Mouse (Mus musculus) adrenal gland, adult 8-10 months (tissue): ENCODE measurements around the gene Tubd1. TPM values are rescaled to one million over a fixed set of nuclear protein-coding genes. Genes with fewer than 3 reads are reported as not detected.
A peak's percentile ranks its signal among the peaks of the same experiment; 100 is the strongest.

Experiments
- DNase-seq: peaks from one replicate; pipeline ENCODE4 v3.0.0; 2022
- total RNA-seq, 4 experiments: library from RNA; stranded (reverse); gene quantifications; 2 replicates each; pipeline ENCODE4 v1.2.4; 2022

Gene Tubd1
- total RNA-seq, 4 experiments from 2014 or later = 10.5 to 11.5 (median 11.4) TPM

DNA sequence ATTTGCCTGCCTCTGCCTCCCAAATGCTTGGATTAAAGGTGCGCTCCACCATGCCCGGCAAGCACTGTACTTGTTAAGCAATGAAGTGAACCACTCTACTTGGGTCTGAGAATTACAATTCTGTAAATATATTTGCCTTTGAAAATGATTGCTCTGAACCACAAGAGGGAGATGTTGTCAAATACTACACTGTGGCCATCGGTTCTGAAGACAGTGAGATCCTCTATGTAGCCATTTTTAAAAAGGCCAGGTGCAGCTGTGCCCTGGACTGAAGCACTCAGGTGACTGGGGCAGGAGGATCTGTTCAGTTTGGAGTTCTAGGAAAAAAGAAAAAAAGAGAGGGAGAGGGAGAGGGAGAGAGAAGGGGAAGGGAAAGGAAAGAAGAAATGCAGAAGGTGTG lies 23.6 kb downstream of the Tubd1 start:
- no peak for DNase-seq

DNA sequence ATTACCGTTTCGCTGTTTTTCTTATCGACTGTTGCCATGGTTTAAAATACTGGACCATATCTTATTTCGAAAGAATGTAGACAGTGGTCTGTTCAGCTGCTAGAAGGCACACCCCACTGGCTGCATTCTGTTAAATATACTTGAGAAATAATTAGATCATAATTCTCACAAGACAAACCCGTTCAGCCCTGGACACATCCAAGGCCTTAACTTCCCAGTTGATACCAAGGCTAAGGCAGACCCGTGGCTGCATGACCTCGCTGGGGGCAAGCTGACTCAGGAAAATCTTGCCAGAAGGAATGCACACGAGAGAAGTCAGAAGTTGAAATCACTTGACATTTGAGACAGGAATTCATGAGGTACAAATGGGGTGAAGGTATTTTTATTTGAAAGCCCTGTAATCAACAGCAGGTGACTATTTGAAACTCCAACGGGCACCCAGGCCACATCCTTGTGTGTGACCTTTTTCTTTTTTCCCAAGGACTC lies 25.5 kb downstream of the Tubd1 start:
- DNase-seq = peak; percentile 64

DNA sequence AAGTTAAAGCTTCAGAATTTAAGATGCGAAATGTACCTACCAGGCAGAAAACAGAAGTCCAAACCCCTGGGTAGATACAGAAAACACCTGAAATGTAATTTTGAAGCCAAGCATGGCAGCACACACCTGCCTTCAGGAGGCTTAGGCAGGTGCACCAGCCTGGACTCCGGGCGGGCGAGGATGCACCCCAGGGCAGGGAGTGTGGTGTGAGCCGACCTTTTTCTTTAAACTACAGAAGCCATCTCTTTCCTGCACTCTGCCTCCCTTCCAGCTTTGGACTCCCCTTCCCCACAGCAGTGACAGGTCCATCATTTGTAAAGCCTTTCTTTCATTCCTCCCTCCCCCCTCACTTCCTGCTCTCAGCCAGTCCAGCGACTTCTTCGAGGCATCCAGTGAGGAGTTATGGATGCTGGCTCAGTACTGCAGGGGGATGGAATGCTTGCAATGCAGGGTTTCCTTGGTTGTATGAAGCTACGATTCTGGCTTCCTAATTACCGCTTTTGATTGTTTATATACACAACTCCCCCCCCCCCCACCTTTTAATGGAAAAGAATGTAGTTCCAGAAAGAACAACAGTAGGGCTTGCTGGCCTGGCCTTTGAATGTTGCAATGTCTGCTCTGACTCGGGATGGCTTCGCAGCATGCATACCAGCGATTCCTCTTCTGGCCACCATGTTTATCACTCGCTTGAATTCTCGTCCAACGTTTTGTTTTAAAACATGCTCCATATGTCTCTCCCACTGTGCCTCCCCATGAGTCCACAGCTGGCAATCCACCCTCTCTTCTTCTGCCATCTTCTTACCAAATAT lies 26.5 kb downstream of the Tubd1 start:
- no peak for DNase-seq

DNA sequence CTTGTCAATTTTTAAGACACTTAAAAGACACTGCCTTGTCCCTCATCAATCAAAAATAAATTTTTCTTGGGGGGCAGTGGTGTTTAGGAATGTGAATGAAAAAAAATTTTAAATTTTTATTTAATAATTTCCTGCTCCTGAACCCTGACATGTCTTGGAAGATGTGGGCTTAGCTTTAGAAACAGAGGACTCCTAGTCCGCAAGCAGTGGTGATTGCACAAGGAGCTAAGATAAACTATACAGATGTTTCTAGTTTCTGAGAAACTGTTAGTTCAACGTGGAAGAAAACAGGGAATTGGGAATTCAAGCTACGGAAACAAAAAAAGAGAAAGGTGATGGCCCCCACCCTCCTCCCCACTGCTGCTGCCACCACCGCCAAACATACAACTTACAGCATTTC lies 27.1 kb downstream of the Tubd1 start:
- DNase-seq = no peak

DNA sequence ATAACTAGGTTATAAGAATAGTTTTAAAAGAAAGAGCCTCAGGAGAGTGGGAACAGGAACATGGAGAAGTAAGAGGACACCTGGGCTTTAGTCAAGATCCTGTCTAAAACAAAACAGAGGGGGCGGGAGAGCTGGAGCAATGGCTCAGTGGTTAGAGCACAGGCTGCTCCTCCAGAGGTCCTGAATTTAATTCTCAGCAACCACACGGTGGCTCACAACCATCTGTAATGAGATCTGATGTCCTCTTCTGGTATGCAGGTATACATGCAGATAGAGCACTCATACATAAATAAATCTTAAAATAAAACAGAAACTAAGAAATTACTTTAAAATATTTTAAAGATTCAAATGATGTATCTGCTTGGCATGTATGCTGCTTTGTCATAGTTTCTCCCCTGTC lies 27.8 kb downstream of the Tubd1 start:
- DNase-seq = no peak

DNA sequence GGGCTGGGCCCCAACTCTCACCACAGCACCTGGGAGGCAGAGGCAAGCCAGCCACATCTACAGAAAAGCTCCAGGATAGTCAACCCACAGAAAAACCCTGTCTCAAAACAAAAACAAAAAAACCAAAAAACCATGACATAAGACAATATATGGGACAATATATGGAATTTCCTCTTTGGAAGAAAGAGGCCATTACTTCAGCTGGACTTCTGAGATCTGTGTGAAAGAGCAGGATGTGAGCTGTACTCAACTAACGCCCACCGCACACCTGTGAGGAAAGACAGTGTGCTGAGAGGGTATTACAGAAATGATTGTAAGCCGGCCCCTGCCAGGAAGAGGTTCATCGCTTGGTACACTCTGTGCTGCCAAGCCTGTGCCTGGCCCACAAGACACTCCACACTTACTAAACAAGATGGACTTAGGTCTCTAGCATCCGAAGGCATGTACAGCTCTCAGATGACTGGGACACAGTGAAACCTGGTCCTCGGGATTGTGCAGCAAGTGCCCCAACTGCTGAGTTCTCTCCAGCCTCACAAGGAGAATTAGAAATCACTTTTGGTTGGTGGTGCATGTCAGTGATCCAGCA lies 28.9 kb downstream of the Tubd1 start:
- no peak for DNase-seq

DNA sequence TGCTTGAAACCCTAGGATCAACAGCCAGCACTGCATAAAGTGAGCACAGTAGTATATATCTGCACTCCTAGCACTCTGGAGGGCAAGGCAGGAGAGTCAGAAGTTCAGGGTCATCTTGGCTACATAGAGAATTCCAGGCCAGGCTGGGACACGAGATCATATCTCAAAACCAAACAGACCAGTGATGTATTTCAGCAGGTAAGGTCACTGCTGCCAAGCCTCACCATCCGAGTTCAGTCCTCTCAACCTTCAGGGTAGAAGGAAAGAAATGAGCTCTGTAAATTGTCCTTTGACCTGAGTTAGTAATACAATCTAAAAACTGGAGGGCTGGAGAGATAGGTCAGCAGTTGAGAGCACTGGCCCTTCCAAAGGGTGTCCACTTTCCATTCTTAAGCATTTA lies 29.6 kb downstream of the Tubd1 start:
- DNase-seq = no peak

DNA sequence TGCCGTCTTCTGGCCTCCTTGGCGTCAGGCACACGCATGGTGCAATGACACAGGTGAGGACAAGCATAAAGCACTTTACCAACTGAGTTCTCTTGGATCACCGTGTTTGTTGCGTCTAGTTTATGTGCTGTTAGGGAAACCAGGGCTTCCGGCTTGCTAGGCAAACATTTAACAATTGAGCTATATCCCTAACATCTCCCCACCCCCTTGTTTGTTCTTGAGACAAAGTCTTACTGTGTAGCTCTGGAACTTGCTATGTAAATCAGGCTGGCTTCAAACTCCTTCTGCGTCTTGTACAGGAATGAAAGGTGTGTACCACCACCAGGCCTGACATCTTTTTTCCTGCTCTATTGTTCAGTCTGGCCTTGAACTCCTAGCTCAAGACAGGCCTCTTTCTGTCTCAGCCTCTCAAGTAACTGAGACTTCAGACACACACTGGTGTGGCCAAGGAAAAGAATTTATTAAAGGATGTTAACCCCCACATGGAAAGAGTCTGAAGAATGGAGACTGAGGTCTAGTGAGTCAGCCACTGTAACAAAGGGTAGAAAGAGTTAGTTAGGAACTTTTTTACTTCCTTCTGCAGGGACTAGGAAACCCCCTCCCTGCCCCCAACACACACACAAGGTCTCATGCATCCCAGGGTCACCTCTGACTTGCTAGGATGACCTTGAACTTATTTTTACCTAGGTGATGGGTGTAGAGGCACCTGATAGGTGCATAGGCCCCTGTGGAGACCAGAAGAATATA lies 31.0 kb downstream of the Tubd1 start:
- DNase-seq = no peak

DNA sequence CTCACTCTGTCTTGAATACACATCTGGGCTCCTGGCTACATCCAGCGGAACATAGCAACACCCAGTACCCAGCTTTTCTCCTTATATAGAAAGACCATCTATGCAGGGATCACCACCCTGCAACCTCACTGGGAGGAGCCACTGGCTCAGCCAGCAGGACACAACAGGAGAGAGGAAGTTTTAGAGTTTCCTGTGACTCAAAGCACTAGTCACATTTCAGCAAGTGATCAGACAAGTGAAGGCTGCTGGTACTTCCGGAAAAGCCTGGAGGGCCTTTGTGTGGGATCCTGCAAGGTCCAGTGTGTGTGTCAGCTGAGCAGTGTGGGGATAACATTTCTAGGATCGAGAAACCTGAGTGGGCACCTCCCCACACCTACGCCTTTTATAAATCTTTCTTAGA lies 32.4 kb downstream of the Tubd1 start:
- peak; percentile 50 for DNase-seq

DNA sequence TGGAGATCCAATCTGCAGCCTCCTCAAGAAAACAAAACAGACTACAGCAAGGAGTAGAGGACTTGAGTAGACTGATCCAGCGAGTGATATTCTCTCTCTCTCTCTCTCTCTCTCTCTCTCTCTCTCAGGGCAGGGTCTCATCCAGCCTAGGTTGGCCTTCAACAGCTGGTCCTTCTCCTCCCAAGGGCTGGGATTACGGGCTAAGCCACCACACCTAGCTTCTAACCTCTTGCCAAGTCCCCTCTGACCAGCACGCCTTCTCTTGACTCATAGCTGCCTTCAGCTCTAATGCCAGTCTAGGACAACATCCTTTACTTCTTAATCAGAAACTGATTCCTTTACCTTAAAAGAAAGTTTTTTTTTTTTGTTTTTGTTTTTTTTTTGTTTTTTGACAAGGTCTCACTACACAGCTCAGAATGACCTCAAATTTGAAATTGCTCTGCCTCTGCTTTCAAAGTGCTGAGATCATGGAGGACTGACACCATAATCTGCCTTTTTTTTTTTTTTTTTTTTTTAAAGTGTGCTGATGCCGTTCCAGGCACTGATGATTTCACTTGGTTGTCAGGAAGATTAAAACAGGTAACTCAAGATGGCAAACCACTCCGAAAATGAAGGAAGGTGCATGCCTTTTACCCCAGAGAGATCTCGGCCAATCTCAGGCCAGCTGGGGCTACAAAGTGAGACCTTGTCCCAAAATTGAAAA lies 33.5 kb downstream of the Tubd1 start:
- DNase-seq = no peak

DNA sequence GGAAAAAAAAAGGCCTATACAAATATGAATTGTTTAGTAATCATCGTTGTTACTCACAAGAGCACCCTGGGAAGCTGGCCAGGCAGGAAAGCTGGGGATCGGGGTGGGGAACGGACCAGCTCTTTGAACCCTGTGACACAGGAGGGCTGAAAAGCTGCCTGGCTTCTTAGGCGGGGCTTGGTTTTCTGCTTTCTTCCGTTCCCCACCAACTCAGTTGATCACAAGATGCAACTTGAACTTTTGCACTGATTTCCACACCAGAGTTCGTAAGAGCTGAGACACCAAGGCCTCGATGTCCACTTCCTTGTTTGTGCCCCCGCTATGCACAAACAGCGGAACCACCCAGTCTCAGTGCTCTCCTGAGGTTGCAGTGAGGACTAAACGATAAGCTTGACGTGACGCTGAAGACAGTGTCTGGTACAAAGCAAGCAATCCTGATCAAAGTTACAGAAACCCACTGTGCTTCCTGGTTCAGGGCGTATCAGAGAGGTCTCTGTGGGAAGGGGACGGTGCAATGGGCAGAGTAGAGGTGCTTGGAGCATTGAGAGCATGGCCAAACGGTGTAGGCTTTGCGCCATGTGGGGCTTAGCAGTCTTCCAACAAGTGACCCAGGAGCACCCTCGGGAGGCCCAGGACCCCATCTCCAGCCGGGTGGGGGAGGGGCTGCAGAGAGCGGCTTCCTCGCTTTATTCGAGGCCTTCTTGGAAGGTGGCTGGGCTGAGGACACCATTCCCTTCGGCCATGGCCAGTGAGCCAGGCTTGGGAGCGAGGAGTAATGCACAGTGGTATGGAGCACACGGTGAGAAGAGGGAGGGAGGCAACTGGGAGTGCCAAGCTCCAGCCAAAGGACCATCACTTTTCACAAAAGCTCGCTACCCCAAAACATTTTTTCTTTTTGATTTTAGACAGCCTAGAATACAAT lies 34.3 kb downstream of the Tubd1 start:
- peak; percentile 68 for DNase-seq

DNA sequence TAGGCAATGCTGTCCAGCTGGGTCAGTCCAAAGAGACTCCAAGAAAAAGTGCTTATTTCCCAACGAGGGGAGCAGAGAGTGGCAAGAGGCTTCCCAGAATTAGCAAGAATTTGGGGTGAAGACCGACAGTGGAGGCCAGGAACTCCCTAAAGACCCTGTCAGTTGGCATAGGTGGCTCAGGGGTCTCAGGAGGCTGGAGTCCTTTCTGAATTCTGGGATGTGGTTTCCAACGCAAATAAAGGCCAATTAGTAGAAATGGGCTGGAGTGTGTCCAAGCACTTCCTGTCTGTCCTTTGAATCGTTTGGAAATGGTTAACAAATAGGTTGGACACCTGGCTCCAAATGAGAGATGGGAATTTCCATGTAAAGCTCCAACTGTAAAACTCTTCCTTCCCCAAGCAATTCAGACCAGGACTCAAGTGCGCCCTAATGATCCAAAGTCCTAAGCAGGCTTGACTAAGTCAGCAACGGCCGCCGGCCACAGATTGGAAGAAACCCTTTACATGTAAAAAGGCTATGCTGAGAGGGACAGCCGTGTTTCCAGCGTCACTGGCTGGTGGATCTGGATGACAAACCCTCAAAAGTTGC lies 35.0 kb downstream of the Tubd1 start:
- no peak for DNase-seq

DNA sequence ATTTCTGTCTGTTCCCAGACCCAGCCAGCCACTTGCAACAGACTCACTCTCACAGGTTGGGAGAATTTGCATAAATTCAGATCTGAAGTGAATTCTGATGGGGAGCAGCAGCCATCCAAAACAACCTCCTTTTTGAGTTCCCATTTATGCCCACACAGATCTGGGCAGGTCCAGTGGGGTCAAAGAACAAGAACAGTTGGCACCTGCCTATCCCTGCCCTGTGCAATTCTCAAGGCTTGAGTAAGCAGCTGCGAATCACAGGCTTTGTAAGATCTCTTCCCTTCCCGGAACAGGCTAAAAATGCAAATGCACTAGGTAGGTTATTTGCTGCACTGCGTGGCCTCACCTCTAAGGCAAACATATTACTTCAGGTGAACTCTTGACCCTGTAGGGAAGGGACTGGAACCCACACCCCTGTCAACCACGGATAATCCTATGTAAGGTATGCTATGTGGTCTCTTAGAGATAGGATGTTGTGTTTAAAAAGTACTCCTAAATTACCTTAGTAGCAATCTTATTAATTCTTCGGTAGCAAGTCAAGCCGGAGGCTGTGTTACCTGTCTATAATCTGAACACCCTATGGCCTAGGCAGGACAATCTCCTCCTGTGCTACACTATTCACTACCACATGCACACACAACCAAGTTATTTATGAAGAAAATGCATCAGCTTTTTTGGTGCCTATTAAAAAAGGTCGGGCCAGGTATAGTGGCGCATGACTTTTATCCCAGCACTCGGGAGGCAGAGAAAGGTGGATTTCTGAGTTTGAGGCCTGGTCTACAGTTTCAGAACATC lies 35.7 kb downstream of the Tubd1 start:
- no peak for DNase-seq

DNA sequence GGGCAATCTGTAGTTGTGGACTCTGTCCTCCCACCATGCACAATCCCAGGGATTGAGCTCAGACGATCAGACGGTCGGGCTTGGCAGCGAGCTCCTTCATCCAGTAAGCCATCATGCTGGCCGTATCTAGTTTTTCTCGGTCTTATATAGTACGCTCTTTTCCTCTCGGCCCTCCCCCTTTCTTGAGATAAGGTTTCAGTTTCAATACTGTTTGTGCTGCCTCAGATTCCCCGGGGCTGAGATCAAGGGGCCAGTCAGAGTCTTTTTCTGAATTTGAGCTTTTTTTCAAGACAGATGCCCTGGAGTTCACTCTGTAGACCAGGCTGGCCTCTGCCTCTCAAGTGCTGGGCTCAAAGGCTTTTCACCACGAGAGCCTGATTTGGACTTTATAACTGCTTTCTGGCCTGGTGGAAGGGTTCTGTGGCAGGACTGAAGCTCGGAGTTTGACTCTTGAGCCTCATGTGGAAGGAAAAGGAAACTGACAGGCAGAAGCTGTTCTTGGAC lies 36.5 kb downstream of the Tubd1 start:
- no peak for DNase-seq

DNA sequence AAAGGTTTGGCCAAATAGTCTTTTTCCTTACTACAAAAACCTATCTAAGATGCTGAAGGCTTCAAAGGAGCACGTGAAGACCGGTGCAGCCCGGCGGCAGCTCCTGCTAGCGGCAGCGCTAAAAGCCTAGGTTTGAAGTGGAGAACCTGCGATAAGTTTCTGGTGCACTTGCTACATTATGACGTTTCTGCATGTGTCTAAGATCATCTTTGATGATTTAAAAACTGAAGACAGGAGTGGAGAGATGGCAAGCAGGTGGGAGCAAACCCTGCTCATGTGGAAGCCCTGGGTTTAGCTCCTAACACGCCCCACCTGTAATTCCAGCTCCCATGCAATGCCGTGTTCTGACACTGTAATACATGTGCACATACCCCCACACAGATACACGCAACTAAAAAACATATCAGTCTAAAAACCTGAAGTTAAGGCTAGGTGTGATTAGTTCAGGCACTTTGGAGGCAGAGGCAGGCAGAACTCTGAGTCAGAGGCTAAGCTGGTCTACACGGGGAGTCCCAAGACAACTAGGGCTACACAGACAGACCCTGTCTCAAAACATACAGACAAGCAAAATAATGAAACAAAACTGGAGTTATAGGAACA lies 37.3 kb downstream of the Tubd1 start:
- DNase-seq = no peak

DNA sequence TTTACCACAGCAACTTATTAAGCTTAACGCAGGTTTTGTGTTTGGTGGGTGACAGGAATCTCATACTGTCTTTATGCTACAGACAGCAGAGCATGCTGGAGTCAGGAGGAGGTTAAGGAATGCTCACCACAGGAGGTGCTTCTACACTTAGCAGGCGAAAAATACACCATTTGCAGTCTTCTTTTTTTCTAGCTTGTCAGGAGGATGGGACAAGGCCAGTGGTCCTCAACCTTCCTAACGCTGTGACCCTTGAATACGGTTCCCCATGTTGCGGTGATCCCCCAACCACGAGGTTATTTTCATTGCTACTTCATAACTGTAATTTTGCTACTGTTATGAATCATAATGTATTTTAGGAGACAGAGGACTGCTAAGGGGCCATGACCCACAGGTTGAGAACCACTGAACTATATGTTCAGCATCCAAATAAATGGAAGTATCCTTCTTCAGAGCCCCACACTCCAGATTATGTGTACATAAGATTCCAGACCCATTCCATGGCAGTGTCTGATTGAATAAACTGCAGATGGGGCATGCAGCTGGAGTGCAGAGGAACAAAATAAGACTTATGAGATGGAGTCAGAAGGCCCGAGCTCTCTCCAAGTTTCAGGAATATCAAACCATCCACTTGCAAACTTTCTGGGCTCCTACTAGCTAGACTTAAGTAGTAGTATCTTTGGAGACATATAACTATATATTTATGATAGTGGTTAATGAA lies 37.9 kb downstream of the Tubd1 start:
- no peak for DNase-seq

DNA sequence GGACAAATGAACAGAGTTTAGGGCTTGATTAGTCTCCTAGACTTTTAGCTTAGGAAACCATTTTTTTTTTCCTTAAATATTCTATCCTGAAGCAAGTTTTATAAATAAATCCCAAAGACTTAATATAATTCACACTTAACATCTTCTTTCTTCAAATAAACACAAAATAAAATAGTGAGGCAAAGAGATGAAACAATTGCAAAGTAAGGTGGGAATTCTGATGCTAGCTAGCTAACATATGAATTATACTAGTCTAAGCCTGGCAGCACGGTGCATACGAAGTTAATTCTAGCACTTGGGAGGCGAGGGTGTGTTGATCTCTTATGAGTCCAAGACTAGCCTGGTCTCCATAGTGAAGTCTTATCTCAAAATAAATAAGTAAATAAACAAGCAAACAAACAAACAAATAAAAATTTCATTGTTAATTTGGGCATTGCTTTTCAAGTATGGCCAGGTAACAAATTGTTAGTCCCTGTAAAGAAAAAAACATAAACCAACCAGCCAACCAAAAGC lies 38.6 kb downstream of the Tubd1 start:
- no peak for DNase-seq

DNA sequence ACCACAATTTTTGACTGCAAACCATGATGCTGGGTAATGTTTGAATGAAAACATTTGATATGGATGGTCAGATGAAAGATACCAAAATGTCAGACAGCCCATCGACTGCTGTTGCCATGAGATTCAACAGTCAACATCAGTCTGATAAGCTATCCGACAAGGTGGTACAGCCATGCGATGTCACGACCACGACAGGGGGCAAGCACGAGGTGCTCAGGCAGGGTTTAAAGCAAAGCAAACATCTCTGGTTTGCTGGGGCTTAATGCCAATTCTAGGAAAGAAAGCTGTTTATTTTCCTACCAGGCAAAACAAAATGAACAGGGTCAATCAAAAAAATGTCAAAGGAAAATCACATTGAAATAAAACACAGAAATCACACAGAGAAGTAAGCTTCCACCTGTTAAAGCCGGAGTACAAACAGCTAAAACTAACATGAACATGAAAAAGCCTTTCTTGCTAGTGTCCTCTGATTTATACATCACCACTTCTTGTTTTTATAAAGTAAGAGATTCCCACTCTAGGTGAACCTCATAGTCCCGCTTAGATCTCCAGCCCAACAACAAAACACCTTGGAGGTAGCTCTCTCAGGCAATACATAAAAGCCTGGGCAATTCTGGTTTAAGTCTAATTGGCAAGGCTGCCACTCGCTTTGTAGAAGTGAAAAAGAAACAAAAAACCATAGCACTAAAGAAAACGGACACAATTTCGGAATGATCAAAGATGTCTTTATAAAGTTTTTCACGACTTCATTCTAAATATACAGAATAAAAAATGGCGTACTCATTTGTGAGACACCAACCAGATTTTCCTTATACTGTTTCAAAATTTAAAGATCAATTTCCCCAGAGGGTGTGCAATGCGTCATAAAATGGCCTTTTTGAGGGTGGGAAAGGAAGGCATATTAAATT lies 39.5 kb downstream of the Tubd1 start:
- no peak for DNase-seq
